Mouse (Mus musculus): ENCODE data around the gene Gm11627. TPM values are rescaled to one million over a fixed set of nuclear protein-coding genes. Genes with fewer than 3 reads are reported as not detected.

Gene Gm11627
- total and polyA plus RNA-seq, 2 experiments from 2014 or later = 7.9 to 12.0 TPM

DNA sequence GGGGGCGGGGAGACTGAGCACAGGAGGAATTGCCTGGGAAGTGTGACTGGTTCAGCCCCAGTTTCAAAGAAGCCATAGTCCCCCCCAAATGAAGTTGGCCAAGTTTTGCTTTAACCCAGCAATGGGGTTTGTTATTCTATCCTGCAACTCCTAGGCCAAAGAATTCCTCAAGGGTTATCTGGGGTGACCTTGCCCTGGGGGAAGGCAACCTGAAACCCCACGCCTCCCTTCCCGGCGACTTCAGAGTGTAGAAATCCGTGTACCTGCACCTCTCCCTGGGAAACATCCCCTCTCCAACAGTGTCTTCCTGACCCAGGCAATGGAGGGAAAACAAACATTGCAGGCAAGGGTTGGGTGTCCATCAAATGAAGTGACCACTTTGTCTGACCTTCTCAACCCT is 3.5 kb upstream of the Gm11627 start:
- WGBS = 12% methylated on average over 5 of the region's 5 CpGs
- ATAC-seq (ENCODE audit: insufficient read depth, low read depth) (no peak), DNase-seq (ENCODE audit: low spot score) (no peak)
- Histone ChIP-seq H3K4me3 (ENCODE audit: low read depth, low read length) (no peak overlapping the region), H3K9me3 (replicated peaks; ENCODE audit: control insufficient read depth, low read length) (no peaks in the 10 kb centered on the region), H3K36me3 (replicated peaks; ENCODE audit: control insufficient read depth, insufficient read depth, low read length) (no peaks in the 10 kb centered on the region), H3K4me2 (ENCODE audit: low read depth, low read length) (no peak overlapping the region), H3K27me3 (ENCODE audit: control insufficient read depth, insufficient read depth, low read length) (no peaks in the 10 kb centered on the region), H3K27ac (ENCODE audit: low read depth) (peak overlapping the region; percentile 80), H3K9ac (replicated peaks; ENCODE audit: low read depth, low read length) (no peak overlapping the region), H3K4me1 (ENCODE audit: control insufficient read depth, insufficient read depth) (peaks cover 19% of the 10 kb centered on the region)
- no peak for TF ChIP-seq CTCF (IDR thresholded peaks at IDR 0.05; ENCODE audit: low read depth)
- TF ChIP-seq EP300 (IDR thresholded peaks at IDR 0.05; ENCODE audit: low read depth) = no peak

- Histone ChIP-seq H3K4me3 (ENCODE audit: low read depth, low read length) (no peak overlapping the region), H3K27me3 (ENCODE audit: control insufficient read depth, insufficient read depth, low read length) (no peaks in the 10 kb centered on the region), H3K4me2 (ENCODE audit: low read depth, low read length) (no peak overlapping the region), H3K36me3 (replicated peaks; ENCODE audit: control insufficient read depth, insufficient read depth, low read length) (no peaks in the 10 kb centered on the region), H3K9me3 (replicated peaks; ENCODE audit: control insufficient read depth, low read length) (no peaks in the 10 kb centered on the region), H3K9ac (replicated peaks; ENCODE audit: low read depth, low read length) (no peak overlapping the region), H3K27ac (ENCODE audit: low read depth) (peak overlapping the region; percentile 80), H3K4me1 (ENCODE audit: control insufficient read depth, insufficient read depth) (peaks cover 19% of the 10 kb centered on the region)
- ATAC-seq (ENCODE audit: insufficient read depth, low read depth) = peak; percentile 57
- no peak for TF ChIP-seq CTCF (IDR thresholded peaks at IDR 0.05; ENCODE audit: low read depth)
- no peak for TF ChIP-seq EP300 (IDR thresholded peaks at IDR 0.05; ENCODE audit: low read depth)
- WGBS = 20% methylated on average over 13 of the region's 13 CpGs
- peak; percentile 73 for DNase-seq (ENCODE audit: low spot score)
Measured at GRCm38 (mm10) chr11:102582016-102582610, 2.9 kb upstream of the Gm11627 start.

DNA sequence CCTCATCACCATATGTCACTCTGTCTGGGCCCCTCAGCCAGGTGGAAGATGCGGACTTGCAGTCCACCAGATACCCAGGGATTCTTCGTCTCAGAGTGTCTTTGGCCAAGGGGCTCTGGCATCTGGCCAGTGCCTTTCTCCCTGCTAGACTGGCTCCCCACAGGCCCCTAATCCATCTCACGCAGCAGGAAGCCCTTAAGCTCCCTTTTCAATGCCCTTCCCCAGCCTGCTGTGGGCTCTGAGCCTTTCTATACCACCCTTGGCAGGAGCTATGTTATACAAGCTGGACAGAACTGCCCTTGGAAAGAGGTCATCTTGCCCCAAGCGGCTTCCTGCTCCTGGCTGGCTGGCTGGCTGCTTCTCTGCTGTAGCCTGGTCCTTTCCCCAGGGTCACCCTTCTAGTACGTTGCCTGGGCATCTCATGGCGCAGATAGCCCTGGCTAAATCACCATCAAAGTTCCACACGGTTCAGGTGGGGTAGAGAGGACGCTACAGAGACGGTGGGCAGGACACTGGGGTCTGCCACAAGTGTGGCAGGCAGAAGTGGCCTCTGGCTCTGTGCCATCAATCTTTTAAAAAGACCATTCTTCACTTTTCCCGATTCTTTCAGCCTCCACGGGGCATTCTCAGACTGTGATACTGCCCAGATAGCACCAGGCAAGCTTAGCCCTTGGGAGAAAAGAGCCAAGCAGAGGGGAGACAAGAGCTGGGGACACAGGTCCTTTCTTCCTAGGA is 2.2 kb upstream of the Gm11627 start:
- Histone ChIP-seq H3K27me3 (ENCODE audit: control insufficient read depth, insufficient read depth, low read length) (no peaks in the 10 kb centered on the region), H3K9ac (replicated peaks; ENCODE audit: low read depth, low read length) (no peak overlapping the region), H3K36me3 (replicated peaks; ENCODE audit: control insufficient read depth, insufficient read depth, low read length) (no peaks in the 10 kb centered on the region), H3K9me3 (replicated peaks; ENCODE audit: control insufficient read depth, low read length) (no peaks in the 10 kb centered on the region), H3K4me2 (ENCODE audit: low read depth, low read length) (no peak overlapping the region), H3K27ac (ENCODE audit: low read depth) (peak overlapping the region; percentile 80), H3K4me3 (ENCODE audit: low read depth, low read length) (no peak overlapping the region), H3K4me1 (ENCODE audit: control insufficient read depth, insufficient read depth) (peaks cover 19% of the 10 kb centered on the region)
- TF ChIP-seq CTCF (IDR thresholded peaks at IDR 0.05; ENCODE audit: low read depth) = no peak
- ATAC-seq (ENCODE audit: insufficient read depth, low read depth) (0 out of 2 replicates have a peak, but pooled peaks have one; percentile 10), DNase-seq (ENCODE audit: low spot score) (peak; percentile 35)
- 24% methylated on average over 11 of the region's 11 CpGs for WGBS

GRCm38 (mm10) chr11:102580034-102580330 is 721 bp upstream of the Gm11627 start:
- 44% methylated on average over 3 of the region's 3 CpGs for WGBS
- Histone ChIP-seq H3K9me3 (replicated peaks; ENCODE audit: control insufficient read depth, low read length) (no peaks in the 10 kb centered on the region), H3K4me3 (ENCODE audit: low read depth, low read length) (no peak overlapping the region), H3K36me3 (replicated peaks; ENCODE audit: control insufficient read depth, insufficient read depth, low read length) (no peaks in the 10 kb centered on the region), H3K9ac (replicated peaks; ENCODE audit: low read depth, low read length) (peak overlapping the region; percentile 42; the same call in 1 of the 2 replicates), H3K4me2 (ENCODE audit: low read depth, low read length) (peak overlapping the region; percentile 56), H3K4me1 (ENCODE audit: control insufficient read depth, insufficient read depth) (peaks cover 19% of the 10 kb centered on the region), H3K27ac (ENCODE audit: low read depth) (peak overlapping the region; percentile 64), H3K27me3 (ENCODE audit: control insufficient read depth, insufficient read depth, low read length) (no peaks in the 10 kb centered on the region)
- TF ChIP-seq EP300 (IDR thresholded peaks at IDR 0.05; ENCODE audit: low read depth) = no peak
- no peak for TF ChIP-seq CTCF (IDR thresholded peaks at IDR 0.05; ENCODE audit: low read depth)
- ATAC-seq (ENCODE audit: insufficient read depth, low read depth) (no peak), DNase-seq (ENCODE audit: low spot score) (no peak)

DNA sequence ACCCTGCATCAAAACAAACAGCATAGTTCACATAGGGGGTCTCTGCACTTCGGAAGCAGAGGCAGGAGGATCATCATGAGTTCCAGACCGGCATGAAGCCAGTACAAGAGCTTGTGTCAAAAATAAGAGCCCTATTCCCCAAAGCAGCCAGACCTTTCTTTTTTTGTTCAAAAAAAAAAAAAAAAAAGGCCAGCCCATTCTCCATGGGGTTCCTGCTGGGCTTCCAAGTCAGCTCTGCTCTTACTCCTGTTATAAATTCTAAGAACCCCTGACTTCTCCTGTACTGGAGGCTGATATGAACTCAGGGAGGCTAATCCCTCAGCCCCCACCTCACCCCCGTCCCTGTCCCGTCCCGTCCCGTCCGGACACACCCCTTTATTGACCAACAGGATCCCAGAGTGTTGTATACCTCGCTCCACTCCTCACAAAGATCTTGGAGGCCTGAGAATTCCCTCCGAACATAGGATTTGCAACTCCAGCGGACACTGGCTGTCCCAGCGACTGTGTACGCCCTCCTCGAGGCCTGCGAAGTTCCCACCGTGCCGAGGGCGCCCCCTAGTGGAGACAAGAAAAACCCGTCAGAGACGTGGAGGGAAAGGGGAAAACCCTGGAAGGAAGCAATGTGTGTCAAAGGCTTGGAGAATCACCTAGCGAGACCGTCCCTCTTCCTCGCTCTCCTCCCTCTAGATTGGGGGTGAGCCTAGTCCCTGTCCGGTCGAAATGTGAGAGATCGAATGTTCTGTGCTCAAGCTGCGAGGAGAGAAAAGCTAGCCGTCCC is 731 bp downstream of the Gm11627 start:
- peaks cover 19% of the 10 kb centered on the region for H3K4me1 ChIP-seq (ENCODE audit: control insufficient read depth, insufficient read depth)
- peak; percentile 59 for ATAC-seq (ENCODE audit: insufficient read depth, low read depth)

More for the DNA sequence above, 731 bp downstream of the Gm11627 start:
- DNase-seq (ENCODE audit: low spot score) = peak; percentile 84
- Histone ChIP-seq H3K36me3 (replicated peaks; ENCODE audit: control insufficient read depth, insufficient read depth, low read length) (no peaks in the 10 kb centered on the region), H3K4me2 (ENCODE audit: low read depth, low read length) (peak overlapping the region; percentile 56), H3K4me3 (ENCODE audit: low read depth, low read length) (peak overlapping the region; percentile 41), H3K27ac (ENCODE audit: low read depth) (peak overlapping the region; percentile 64), H3K27me3 (ENCODE audit: control insufficient read depth, insufficient read depth, low read length) (no peaks in the 10 kb centered on the region), H3K9me3 (replicated peaks; ENCODE audit: control insufficient read depth, low read length) (no peaks in the 10 kb centered on the region), H3K9ac (replicated peaks; ENCODE audit: low read depth, low read length) (peak overlapping the region; percentile 42; the same call in 1 of the 2 replicates)
- 8% methylated on average over 27 of the region's 27 CpGs for WGBS
- TF ChIP-seq CTCF (IDR thresholded peaks at IDR 0.05; ENCODE audit: low read depth) (peak; percentile 96), EP300 (IDR thresholded peaks at IDR 0.05; ENCODE audit: low read depth) (no peak)
